Mouse (Mus musculus): Measurements from ENCODE around the gene Mtfr1l.
"Not testable (repeated sequence)": the region's sequence is repeated elsewhere in the genome, so short reads cannot be mapped to it uniquely, and the experiment has no call there.

Gene Mtfr1l

GRCm38 (mm10) chr4:134515614-134516013 is 19.6 kb downstream of the Mtfr1l start:
- no peak for DNase-seq

- DNase-seq: no peak
These were observed 20.8 kb downstream of the Mtfr1l start for GRCm38 (mm10) chr4:134514309-134514930.

- DNase-seq: peak; percentile 80
These were observed 22.4 kb downstream of the Mtfr1l start for GRCm38 (mm10) chr4:134512798-134513197.

DNA sequence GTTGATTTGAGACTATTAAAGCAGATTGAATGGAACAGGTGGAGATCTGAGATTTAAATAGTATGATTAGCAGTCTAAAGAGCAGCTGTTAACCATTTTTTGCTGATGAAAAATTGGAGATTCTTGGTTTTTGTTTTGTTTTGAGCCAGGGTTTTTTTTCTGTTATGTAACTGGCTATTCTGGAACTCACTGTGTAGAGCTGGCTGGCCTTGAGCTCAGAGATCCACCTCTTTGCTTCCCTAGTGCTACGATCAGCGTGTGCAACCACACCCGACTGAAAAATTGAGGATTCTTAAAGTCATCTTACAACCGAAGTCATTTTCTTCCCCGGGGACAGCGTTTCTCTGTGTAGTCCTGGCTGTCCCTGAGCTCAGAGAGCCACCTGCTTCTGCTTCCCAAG is 23.5 kb downstream of the Mtfr1l start:
- no peak for DNase-seq

DNA sequence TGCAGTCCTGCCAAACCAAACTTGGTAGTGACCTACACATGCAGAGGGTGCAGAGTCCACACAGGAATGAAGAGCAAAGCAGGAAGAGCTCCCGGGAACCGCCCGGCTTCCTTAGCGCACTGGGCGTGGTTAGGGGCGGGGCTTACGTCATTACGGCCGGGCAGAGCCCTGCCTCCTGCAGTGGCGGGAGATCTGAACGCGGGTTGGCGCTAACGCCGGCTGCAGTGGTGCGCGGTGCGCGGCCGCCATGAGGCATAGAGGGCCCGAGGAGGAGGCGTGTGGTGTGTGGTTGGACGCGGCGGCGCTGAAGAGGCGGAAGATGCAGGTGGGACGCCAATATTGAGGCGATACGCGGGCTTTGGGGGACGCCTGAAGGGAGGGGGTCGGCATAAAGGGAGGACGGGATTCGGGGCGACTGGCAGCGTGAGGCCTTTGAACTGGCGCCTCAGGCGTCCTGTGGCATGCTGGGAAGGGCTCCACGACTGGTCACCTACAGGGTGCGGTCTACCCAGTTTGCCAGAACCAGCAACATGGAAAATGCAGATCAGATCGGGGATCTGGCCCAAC is 24.3 kb downstream of the Mtfr1l start, which contains the start of gene Aunip:
Gene Aunip, plus strand, starts transcription at position 155 of the 567 bp plus-strand sequence.
- peak; percentile 92 for DNase-seq

- no peak for DNase-seq
These were observed 24.8 kb downstream of the Mtfr1l start for GRCm38 (mm10) chr4:134510396-134510795.

DNA sequence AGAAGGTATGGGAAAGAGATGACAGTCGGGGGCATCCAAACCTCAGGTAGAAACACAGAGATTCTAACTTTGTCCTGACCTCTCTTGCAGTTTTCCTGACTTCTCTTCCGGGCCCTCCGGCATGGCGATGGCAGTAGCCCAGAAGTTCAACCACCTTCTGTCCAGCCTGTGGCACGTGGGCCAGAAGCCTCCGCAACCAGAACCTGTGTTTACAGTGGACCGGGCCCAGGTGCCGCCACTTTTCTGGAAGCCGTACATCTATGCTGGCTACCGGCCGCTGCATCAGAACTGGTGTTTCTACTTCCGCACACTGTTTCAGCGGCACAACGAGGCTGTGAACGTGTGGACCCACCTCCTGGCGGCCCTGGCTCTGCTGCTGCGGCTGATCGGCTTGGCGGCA is 28.5 kb downstream of the Mtfr1l start:
- DNase-seq: no peak

- no peak for DNase-seq
These were observed 29.1 kb downstream of the Mtfr1l start for GRCm38 (mm10) chr4:134505966-134506594.

DNA sequence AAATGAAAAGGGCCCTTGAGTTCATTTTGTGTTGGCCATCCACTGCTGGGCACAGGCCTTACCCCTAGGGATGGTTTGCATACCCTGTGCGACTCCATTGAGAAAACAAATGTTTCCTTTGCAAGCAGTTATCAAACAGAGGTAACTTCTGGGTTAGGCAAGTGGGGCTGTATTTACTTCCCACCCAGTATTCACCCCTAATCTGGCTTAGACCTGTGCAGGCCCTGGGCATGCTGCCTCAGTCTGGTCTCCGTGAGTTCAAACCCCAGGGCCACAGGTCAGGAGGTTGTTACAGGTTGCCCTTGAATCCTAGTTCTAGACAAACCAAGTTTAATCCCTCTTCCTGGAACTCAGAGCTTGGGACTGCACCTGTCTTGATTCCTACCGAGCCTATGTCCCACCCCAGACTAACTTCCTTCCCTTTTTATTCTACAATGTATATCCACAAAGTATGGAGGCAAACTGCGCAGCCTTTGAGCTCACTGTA is 29.8 kb downstream of the Mtfr1l start:
- no peak for DNase-seq

DNA sequence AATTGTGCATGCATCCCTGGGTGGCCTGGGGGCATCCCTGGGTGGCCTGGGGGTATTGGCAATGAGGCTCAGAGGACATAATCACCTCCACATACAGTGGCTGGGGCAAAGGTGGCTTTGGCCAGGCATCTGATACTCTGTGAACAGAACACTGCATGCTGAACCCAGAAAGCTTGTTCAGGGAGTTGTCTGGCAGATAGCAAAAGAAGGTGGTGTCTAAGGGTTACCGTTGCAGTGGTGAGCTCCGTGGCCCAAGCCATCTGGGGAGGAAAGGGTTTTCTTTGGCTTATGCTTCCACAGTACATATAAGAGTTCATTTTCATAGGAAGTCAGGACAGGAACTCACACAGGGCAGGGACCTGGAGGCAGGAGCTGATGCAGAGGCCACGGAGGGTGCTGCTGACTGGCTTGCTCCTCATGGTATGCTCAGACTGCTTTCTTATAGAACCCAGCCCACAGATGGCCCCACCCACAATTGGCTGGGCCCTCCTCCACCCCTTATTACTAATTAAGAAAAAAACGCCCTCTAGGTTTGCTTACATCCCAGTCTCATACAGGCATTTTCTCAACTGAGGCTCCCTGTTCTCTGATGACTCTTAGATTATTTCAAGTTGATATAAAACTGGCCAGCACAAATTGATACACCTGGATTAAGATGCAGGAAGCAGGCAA is 31.4 kb downstream of the Mtfr1l start:
- DNase-seq: no peak

DNA sequence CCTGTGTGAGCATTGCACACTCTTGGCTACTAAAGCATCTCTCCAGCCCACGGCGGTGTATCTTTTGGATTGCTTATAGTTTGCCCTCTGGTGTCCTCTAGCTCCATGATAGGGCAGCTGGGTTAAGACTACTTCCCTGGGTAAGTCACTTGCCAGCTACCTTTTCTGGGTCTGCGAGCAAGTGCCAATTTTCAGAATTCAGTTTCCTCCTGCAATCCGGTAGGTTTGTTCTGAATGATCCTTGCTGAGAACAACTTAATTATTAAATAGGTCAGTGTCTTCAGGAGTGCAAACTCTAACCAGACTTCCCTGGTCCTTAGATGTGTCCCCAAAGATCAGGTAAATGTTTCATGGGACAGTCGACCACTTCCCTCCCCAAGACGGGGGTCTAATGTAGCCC is 34.1 kb downstream of the Mtfr1l start:
- peak; percentile 64 for DNase-seq

- DNase-seq: not testable (repeated sequence)
These were observed 36.2 kb downstream of the Mtfr1l start for GRCm38 (mm10) chr4:134498983-134499382.

DNA sequence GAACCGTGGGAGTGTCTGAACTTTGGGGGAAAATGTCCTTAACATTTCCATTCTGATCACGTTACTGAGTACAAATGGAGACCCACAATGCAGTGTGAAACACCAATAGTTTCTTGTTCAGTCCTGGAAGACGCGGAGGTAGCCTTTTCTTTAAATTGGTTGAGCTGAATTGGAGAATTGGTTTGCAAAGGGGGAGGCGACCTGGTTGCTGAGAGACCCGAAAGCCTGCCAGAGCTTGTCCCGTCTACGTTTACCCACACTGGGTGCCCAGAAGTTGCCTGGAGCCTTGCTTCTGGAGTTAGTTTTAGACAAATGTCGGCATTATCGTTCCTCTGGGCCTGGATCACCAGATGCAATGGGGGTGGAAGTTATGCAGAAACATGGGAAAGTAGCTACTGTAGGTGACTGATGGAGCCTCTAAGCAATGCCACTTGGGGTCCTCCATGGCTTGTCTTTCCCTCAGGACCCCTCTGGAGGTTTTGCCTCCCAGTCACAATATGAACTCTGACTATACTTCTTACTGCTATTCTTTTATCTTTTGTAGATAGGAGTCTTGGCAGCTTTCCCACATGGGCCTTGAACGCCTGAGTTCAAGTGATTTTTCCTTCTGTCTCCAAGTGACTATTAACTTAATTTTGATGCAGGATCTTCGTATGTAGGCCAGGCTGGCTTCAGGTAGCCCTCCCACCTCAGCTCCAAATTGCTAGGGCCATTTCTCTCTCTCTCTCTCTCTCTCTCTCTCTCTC is 37.0 kb downstream of the Mtfr1l start:
- no peak for DNase-seq

GRCm38 (mm10) chr4:134497223-134497622 is 38.0 kb downstream of the Mtfr1l start:
- no peak for DNase-seq

- DNase-seq: peak; percentile 92
These were observed 38.5 kb downstream of the Mtfr1l start, which contains the start of gene Paqr7 for GRCm38 (mm10) chr4:134496595-134497210. Paqr7 (plus strand) TSS chr4:134496697.

GRCm38 (mm10) chr4:134495546-134495923 is 39.7 kb downstream of the Mtfr1l start:
- DNase-seq: no peak

- DNase-seq: no peak
These were observed 40.2 kb downstream of the Mtfr1l start for GRCm38 (mm10) chr4:134494780-134495545.

GRCm38 (mm10) chr4:134494161-134494560 is 41.0 kb downstream of the Mtfr1l start:
- DNase-seq: not testable (repeated sequence)

DNA sequence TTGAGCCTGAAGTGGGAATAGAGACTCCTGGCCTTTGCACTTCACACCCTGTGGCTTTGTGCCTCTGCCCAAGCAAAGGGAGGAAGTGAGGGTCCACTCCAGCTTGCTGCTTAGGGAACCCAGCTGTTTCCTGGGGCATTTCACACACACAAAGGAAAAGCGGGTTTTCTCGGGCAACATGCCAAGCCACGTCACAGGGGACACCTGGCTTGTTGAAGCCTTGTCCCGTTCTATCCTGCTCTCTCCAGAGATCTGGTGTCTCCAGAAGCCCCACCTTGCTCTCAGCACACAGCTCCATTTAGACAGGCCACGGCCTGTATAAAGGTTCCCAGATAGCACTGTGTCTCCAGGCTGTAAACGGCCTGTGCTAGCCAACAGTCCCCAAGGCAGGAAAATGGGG is 43.5 kb downstream of the Mtfr1l start:
- DNase-seq: no peak

GRCm38 (mm10) chr4:134489986-134490665 is 45.1 kb downstream of the Mtfr1l start:
- DNase-seq: peak; percentile 81

DNA sequence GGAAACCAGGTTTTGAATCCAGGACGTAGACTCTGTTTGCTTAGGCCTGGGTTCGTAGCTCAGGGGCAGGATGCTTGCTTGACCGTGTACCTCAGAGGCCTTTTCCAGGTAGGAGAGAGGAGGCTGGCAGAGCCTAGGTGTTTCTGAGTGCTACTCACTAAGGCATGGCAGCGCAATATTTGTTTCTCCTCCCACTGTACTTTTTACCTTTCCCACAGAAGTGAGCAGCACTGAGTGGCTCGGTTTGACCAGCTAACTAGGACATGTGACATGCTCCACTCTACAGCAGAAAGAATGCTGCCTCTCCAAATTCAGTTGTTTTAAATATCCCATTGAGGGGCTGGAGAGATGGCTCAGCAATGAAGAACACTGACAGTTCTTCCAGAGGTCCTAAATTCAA is 47.0 kb downstream of the Mtfr1l start:
- DNase-seq: no peak
